Mouse (Mus musculus): Measurements from ENCODE around the gene Manba.

Gene Manba

DNA sequence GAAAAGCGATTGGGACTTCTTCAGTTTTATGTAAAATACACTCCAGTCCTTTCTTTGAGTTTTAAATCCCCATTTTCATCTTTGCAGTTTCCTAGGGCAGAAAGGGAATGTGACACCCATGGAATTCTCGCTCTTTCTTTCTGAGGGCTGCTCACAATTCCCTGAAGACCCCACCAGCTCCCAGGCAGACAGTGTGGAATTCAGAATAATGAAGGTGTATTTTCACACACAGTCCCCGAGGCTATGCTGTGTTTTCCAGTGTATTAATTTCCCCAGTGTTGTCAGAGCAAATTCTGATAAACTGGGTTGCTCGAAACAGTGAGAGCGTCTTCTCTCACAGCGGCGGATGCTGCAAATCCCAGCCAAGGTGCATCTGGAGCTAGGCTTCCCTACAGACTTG lies 44.3 kb downstream of the Manba start:
- no peak for DNase-seq (ENCODE audit: low spot score in 2 of 2)

DNA sequence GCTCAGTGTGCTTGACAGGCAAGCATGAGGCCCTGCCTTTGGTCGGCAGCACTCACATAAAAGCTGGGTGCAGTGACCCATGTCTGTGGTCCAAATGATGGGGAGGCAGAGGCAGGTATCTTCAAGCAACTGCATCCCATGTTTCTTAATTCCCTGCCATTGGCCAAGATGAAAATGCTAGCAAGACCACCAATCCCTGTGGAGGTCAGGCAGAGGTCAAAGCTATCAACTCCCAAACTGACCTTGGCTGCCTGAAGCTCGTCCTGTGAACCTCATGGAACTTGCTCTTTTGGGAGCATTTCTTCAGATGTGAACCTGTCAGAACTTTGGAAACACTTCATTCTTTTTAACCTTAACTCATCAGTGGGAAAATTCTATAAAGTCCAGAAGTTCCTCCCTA lies 46.4 kb downstream of the Manba start:
- DNase-seq (ENCODE audit: low spot score in 2 of 2): no peak

DNA sequence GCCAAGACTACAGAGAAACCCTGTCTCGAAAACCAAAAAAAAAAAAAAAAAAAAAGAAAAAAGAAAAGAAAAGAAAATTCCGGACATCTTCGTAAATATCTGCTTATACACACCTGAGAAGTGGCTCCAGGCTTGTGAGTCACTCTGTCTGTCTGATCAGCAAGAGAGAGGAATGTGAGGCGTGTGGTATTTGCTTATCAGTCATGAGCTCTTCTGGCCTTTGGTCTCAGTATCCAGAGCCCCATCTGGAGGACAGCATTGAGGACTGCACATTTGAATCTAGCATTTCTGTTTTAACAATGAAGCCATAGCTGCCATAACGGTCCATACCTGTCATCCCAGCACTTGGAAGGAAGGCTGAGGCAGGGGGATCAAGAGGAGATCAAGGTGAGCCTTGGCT lies 48.7 kb downstream of the Manba start:
- DNase-seq (ENCODE audit: low spot score in 2 of 2): no peak

DNA sequence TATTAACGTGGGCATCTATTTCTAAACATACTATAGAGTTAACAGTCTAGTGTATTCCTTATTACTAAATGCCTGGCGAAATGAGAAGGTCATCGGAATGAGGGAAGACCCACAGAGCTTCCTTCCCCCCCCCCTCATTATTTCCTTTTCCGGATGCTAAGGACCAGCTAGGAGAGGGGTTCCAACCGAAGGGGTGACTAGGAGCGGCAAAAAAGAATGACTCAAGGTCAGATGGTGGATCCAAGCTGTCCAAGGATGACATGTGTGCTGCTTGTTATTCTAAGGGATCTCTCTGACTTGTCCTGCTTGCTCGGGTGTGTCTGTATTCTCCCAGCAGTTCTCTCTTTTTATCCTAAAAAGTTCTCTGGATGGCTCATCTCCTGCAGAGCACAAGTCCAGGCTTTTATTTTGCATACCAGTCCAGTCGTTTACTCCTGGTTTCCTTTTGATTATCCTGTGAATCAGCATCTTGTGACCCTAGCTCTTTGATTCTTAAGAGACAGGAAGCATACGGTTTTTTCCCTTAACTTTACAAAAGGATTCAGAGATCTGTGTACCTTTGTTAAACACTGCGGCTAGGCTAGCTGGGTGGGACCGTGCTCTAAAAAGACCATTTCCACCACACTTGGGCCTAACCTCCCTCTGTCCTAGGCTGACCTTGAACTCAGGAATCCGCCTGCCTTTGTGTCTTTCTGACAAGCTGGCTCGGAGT lies 61.0 kb downstream of the Manba start:
- no peak for DNase-seq (ENCODE audit: low spot score in 2 of 2)

DNA sequence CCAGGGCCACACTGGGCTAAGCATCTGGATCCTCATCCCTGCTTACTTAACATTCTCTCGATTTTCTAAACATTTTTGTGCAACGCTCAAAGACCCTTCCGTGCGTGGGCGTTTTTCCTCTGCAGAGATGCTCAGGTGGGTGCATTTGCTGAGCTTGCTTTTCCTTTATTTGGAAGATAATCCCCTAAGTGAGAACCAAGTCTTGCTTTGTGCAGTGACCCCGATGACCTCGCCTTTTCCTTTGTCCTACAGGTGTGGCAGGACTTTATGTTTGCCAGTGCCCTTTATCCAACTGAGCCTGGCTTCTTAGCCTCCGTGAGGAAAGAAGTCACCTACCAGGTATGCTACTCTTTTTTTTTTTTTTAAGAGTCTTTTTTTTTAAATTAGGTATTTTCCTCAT lies 61.9 kb downstream of the Manba start:
- no peak for DNase-seq (ENCODE audit: low spot score in 2 of 2)

DNA sequence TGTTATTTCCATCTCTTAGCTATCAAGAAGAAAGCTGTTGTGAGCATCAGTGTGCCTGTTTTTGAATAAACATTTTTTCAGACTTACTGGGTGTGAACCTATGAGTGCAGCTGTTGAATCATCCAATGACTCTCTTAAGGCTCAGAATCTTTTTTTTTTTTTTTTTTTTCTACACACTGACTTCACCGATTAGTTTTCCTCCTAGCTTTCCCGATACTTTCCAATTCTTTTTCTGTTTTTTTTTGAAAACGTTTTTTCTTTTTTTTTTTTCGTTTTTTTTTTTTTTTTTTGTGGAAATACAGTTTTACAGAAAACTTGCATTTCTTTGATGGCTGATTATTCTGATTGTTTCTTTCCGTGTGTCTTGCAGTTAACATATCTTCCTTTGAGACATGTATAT lies 67.5 kb downstream of the Manba start:
- DNase-seq (ENCODE audit: low spot score in 2 of 2): no peak

DNA sequence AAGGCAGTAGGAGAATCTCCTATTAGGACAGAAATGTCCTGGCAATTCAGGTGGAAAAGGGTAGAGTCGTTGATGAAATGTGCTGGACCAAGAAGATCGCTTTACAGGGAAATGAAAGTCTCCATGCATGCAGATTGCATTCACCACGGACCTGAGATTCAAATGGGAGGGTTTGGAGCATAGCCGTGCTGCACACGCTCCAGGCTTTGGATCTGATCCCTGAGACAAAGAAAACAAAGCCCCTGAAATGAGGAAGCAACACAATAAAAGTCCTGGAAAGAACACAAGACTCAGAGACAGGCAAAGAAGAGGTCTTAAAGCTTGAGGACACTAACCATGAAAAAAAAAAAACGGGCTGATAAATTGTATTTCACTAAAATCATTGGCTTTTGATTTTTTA lies 69.8 kb downstream of the Manba start:
- DNase-seq (ENCODE audit: low spot score in 2 of 2): no peak

DNA sequence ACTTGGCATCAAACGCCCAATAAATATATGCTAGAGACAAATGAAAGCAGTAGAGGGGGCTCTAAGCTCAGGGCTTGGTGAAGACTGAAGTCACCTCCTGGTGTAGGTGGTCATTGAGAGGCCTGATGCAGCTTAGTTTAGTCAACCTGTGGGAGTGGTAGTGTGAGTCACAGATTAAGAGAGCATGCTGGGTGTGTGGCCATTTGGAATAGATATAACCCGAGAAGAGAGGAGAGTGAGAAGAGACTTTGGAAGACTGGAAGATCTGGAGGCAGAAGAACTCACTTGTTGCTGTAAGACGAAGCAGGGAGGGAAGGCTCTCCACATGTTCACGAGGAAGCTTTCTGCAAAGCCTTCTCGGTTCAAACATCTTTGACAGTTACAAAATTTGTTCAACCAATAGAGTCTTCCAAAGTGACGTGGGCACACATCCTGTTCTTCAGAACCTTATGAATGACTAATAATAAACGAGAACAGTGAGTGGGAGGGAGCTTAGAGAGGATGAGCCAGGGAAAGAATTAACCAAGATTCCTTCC lies 70.7 kb downstream of the Manba start:
- no peak for DNase-seq (ENCODE audit: low spot score in 2 of 2)

DNA sequence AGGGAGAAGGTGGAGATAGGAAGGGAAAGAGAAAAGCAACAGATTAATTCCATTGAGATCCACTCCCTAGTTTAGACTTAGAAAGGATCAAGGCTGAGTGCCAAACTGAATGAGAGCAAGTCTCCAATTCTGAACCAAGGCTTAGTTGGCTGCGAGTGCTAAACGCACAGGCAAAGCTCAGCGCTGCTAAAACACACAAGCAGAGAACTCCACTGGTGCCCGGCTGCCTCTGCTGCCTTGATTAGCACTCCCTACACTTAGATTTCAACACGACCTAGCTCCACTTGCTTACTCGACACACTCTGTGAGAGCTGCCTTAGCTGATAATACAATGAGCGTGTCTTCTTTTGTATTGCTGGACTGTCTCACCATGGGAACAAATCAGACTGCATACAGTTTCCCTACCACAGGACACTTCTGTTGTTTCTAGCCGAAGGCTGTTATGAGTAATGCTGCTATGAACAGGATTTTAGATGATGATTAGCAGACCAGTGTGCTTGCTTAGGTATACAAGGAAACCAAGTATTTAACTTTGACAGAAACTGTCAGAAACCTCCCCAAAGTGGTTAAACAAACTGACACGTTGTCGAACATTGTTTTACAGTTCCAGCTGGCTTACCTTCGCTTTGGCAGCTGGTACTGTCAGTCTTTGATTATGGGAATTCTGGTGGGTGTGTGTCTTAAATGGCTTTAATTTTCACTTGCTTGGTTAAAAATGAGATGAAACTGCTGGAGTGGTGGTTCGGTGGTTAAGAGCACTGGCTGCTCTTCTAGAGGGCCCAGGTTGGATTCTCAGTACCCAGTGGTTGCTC lies 71.6 kb downstream of the Manba start:
- no peak for DNase-seq (ENCODE audit: low spot score in 2 of 2)

DNA sequence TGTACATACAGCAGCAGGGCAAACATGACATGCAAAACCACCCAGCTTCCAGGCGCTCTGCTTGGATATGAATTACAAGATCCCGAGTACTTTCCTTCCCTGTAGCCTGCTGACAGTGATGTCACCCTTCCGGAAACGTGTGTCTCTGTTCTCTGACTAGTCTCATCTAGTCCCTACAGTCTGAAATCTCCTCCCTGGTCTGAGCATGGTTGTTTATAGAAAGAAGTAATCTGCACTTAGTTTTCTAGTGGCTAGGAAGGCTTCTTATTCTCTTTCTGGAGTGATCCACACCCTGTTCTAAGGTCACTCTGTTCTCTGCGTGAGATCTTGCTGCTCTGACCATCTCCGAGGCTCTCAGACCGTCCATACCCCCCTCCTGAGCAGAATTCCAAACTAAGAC lies 76.6 kb downstream of the Manba start:
- DNase-seq (ENCODE audit: low spot score in 2 of 2): no peak

DNA sequence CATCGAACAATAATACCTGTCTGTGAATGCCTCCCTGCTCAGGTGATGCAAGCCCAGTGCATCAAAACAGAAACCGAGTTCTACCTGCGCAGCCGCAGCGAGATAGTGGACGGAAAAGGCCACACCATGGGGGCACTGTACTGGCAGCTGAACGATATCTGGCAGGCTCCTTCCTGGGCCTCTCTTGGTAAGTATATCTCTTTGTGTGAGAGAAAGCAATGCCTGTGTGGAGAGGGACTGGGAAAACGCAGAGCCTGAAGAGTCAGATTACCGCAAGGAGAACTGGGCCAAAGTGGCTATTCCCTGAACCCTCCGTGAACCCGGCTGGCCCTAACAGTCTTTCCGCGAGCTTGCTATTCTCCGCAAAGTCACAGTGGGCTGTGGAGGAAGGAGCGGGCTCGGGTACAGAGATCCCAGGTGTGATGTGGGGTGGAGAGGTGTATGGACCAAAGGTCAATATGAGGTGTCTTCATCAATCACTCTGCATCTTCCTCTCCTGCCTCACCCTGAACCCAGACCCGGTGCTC lies 77.8 kb downstream of the Manba start:
- DNase-seq (ENCODE audit: low spot score in 2 of 2): no peak

DNA sequence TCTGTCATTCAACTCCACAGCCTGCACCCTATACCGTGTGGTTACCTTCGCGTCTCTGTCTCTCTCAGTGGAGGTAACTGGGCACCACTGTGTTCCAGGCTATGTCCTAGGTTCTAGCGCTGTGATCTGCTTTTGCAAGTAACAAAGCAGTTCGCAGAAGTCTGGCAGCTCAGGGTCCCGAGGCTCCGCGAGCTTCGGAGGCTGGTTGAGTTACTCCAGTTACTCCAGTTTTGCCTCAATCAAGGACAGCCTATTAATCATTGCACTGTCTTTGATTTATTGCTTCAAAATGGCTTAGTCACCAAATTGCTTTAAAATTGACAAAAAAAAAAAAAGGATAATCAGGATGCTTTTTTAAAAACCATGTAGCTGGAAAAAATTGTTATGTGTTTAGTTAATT lies 79.3 kb downstream of the Manba start:
- DNase-seq (ENCODE audit: low spot score in 2 of 2): no peak

DNA sequence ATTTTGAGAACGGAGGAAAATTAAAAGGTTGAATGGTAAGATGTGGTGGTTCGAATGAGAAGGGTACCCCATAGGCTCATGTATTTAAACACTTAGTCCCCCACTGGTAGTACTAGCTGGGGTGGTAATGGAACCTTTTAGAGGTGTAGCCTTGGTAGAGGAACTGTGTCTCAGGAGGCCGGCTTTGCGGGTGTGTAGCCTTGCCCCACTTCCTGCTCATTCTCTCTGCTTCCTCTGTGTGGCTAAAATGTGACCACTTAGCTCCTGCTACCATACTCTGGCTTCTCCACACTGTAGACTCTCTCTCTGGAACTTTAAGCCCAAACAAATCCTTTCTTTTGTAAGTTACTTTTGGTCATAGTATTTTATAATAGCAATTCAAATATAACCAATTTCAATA lies 79.9 kb downstream of the Manba start:
- peak; percentile 77 for DNase-seq (ENCODE audit: low spot score in 2 of 2)

DNA sequence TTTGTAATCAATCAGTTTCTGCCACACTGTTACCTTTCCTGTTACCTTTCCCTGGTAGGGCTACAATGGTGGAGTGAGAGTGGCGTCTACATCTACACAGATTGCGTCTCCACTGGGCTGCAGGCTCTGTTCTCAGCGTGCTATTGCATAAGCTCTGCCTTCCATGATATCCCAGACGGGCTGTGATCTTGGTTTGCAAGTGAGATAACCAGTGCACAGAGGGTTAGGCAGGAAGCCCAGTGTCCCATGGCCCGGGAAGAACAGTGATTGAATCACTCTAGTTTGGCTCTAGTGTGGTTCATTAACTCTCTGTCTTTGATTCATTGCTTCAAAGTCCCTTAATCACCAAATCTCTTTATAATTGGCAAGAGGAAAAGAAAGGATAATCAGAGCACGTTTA lies 82.5 kb downstream of the Manba start:
- no peak for DNase-seq (ENCODE audit: low spot score in 2 of 2)

DNA sequence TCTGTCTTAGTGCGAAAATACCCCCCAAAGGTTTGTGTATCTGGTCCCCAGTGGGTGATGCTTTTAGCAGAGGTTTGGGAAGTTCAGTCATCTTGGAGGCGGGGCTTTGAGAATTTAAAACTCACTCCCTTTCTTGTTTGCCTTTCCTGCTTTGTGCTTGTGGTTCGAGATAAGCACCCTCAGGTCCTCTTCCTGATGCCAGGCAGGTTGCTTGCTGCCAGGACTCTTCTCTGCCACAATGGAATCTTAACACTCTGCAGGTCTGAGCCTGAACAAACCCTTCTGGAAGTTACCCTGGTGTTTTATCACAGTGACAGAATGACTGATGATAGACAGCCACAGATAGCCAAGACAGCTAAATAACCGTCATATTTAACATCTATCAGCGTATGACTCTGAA lies 83.2 kb downstream of the Manba start:
- no peak for DNase-seq (ENCODE audit: low spot score in 2 of 2)

DNA sequence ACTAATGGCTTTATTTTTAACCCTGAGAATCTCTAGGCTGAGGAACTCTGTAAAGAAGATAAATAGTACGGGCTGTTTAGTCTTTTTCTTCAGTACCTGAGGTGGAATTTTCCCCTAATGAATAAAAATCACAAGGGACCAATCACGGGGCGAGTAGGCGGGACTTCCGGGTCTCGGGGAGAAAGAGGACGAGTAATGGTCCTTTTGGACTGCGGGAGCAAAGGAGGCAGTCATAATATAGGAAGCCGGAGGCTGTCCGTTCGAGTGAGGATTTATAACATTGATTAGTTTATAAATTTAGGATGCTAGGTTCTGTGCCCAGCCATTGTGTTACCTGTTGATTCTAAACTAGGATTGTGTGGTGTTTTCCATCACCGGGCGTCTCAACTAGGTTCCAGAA lies 86.1 kb downstream of the Manba start:
- no peak for DNase-seq (ENCODE audit: low spot score in 2 of 2)

DNA sequence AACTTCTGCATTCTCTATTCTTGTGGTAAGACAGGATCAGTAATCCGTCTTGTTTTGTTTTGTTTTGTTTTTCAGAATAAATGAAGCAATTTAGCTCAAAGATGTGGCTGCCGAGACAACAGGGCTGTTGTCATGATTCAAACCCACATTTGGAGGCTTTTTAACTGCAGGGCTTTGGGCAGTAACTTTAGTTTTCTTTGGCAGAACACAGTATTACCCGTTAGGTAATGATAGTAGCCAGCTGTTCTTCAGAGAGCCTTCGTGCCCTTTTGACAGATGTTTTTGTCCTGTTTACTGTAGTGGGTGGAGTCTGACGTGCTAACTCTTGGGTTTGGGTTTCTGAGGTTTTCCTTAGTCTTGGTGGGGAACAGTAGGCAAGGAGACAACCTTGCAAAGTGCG lies 87.6 kb downstream of the Manba start:
- no peak for DNase-seq (ENCODE audit: low spot score in 2 of 2)

DNA sequence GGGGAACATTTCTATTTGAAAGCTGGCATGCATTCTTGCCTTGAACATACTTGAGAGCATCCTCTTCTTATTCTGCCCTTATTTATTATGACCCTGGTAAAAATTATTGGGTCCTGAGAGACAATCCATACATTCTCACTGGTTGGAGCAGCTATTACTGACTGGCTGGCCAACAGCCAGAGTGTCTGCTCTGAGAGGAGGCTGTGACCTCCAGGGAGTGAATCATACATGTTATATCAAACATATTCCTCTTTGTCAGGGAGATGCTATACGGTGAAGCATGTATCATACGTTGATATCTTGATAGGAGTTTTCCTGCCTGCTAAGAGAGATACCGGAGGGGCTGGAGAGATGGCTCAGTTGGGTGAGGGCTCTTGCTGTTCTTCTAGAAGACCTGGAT lies 89.7 kb downstream of the Manba start:
- DNase-seq (ENCODE audit: low spot score in 2 of 2): no peak

DNA sequence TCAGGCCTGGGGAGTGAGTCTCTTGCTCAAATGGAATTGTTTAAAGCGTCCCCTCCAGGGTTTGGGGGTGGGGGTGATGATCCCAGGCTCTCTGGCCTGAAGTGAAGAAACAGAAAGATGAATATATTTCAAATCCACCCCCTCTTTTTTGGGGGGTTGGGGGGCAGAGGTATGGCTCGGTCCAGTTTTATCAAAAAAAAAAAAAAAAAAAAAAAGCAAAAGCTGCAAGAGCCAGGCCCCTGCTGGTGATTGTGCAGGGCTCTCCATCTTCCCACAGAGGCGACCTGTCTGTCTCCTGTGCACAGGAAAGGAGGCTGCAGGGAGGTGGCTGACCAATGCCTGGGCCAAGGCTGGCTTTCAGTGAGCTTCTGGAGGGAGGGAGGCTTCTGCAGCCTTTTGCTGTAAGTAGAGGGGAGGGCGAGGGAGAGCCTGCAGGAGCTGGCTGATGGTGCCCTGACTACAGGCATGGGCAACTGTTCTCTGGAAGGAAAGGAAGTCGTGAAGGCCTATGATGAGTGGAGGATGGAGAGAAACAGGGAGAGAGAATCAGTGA lies 93.3 kb downstream of the Manba start:
- no peak for DNase-seq (ENCODE audit: low spot score in 2 of 2)

DNA sequence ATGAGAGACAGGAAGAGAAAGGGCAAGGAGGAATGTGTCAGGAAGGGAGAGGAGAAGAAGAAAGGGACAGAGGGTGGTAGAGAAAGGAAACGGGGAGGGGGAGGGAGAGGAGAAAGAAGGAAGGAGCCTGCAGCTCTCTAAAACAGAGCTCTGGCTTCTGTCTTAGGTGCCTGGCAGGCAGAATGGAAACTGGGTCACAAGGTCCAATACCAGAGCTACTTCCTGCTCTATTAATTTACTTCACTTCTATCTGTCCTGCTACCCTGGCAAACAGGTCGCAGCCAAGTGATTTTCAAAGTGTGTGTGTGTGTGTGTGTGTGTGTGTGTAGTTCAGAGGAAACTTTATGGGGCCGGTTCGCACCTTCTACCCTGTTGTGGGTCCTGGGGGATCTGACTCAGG lies 93.8 kb downstream of the Manba start:
- DNase-seq (ENCODE audit: low spot score in 2 of 2): peak; percentile 42 to 47

DNA sequence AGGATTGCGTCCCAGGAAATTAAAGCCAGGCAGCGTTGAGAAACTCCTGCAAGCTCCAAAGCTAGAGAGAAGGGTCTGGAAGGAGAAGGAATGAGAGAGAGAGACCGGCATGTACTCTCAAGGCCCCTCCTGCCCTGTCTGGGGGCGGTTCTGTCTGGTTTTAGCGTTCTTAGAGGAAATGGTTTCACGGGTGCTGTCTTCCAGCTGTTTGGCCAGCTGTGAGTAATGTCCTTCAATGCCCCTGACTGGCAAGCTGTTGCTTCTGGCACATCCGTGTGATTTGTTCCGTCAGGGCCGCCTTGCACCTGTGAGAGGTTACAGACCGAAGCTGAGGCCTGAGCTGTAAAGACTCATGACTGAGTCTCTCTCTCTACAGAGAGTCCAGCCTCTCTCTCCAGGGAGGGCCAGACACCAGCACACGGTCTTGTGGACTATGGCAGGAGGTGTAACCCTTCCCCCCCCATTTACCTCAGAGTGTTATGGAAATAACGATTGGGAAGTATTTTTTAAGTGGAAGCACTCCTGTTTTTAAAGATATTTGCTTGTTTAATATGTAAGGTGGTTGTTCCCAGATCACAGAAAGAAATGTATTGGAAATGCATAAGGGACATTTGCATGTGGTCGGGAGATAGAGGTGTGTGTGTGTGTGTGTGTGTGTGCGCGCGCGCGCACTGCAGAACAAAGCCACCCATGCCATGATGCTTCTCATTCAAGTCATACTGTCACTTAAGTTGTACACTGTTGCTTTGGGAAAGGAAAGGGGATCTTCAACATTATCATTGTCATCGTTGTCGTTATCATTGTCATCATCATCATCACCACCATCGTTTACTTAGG lies 95.2 kb downstream of the Manba start:
- peak; percentile 70 to 73 for DNase-seq (ENCODE audit: low spot score in 2 of 2)

DNA sequence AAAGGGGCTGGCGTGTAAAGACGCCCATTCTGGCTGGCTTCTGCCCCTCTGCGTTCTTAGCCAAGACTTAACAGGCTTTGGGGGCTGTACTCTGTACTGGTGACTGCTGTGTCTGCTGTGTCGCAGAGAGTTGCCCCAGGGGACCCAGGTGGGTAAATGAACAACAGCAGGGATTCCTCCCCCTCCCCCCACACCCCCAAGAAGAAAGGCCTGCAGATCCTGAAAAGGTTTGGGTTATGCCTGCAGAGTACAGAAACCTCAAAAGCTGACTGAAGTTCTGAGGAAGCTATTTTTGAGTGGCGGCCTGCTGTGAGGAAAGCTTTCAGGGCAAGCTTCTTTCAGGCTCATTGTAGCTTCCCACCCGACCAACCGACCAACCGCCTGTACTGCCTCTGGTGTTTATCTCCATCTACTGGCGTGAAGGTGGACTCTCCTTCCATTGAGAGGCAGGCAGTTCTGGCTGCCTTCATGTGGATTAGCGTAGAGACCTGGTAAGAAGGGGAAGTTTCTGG lies 96.3 kb downstream of the Manba start:
- peak; percentile 46 to 47 for DNase-seq (ENCODE audit: low spot score in 2 of 2)

Data from spleen, postnatal 36 days (tissue).